Mouse (Mus musculus) neural tube, embryonic 13.5 days (tissue): ENCODE data around the gene Cma2. TPM values are rescaled to one million over a fixed set of nuclear protein-coding genes. Genes with fewer than 3 reads are reported as not detected.
"Not testable (repeated sequence)": the region's sequence is repeated elsewhere in the genome, so short reads cannot be mapped to it uniquely, and the experiment has no call there.

Experiments
- ATAC-seq: fragments of 200-750 bp; cut with Nextera tagmentation; 2 replicates; pipeline ENCODE4 v1.8.0; 2017; ENCODE audit warnings: low read depth, mild to moderate bottlenecking, moderate TSS enrichment, moderate library complexity
- H3K27ac ChIP-seq: fragments of 300-500 bp; sonication (generic); replicated peaks from 2 replicates; pipeline ENCODE4 v1.5.1; 2015; ENCODE audit warnings: moderate library complexity, mild to moderate bottlenecking, inconsistent platforms
- H3K27me3 ChIP-seq: fragments of 300-500 bp; sonication (generic); 2 replicates; pipeline ENCODE4 v1.6.1; 2015; ENCODE audit warnings: mild to moderate bottlenecking, inconsistent platforms
- H3K36me3 ChIP-seq: fragments of 300-500 bp; sonication (generic); 2 replicates; pipeline ENCODE4 v1.6.1; 2015; ENCODE audit warnings: mild to moderate bottlenecking, inconsistent platforms
- H3K4me1 ChIP-seq: fragments of 300-500 bp; sonication (generic); replicated peaks from 2 replicates; pipeline ENCODE4 v1.6.1; 2015; ENCODE audit warnings: inconsistent platforms
- H3K4me2 ChIP-seq: fragments of 300-500 bp; sonication (generic); 2 replicates; pipeline ENCODE4 v1.6.1; 2015; ENCODE audit warnings: inconsistent platforms, mild to moderate bottlenecking, moderate library complexity
- H3K4me3 ChIP-seq: fragments of 300-500 bp; sonication (generic); 2 replicates; pipeline ENCODE4 v1.5.1; 2015; ENCODE audit warnings: mild to moderate bottlenecking, inconsistent platforms
- H3K9ac ChIP-seq: fragments of 300-500 bp; sonication (generic); 2 replicates; pipeline ENCODE4 v1.6.1; 2015; ENCODE audit warnings: moderate library complexity, mild to moderate bottlenecking, inconsistent platforms
- H3K9me3 ChIP-seq: fragments of 300-500 bp; sonication (generic); 2 replicates; pipeline ENCODE4 v1.6.1; 2016; ENCODE audit warnings: inconsistent platforms
- WGBS: fragments of 180-500 bp; shearing (Covaris S2); methylation state at CpG from one replicate; pipeline ENCODE4 v1.1.7; 2015; 5-methylcytosine and 5-hydroxymethylcytosine counted together
- polyA plus RNA-seq: library from polyadenylated mRNA; unstranded; fragments of >200 nt; fragmentation: Nextera tagmentation; extraction: Ambion mirVana; gene quantifications from 2 replicates; pipeline ENCODE4 v1.2.1, GENCODE M21; 2015

Cma2 gene
- polyA plus RNA-seq, 1 experiment from 2014 or later, result not detected

DNA sequence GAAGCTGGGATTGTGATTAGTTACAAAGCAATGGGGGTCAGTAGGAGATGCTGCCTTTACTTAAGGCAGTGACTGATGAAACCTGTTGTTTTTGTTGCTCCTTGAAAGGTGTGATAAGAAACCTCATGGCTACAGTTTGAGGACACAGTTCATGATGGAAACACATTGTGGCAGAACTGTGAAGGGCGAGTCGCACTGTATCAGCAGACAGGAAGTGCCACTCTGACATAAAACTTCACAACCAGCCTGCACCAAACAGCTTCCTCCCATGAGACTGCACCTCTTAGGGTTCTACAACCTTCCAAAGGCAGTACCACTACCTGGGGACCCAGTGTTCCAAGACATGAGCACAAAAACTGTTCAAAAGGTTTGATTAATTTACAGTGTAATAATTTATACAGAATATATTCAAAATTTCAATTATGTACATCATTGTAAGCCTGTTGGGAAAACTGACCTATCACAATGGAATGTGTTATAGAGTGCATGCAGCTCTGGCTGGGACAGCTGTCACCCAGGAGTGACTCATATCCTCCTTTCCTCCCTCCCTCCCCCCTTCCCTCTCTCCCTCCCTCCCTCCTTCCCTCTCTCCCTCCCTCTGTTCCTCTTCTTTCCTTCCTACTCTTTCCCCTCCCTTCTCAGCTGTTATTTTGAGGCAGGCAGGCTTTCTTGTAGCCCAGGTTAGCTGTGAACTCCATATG is 4.4 kb upstream of the Cma2 start:
- no peak for ATAC-seq
- 79% methylated on average over 2 of the region's 2 CpGs for WGBS
- H3K4me1 ChIP-seq, result no peaks in the 10 kb centered on the region
- no peaks in the 10 kb centered on the region for H3K36me3 ChIP-seq
- no peak overlapping the region for H3K27ac ChIP-seq
- H3K4me2 ChIP-seq, result no peak overlapping the region
- no peak overlapping the region for H3K9ac ChIP-seq
- no peaks in the 10 kb centered on the region for H3K27me3 ChIP-seq
- H3K4me3 ChIP-seq, result no peak overlapping the region
- H3K9me3 ChIP-seq, result no peaks in the 10 kb centered on the region

DNA sequence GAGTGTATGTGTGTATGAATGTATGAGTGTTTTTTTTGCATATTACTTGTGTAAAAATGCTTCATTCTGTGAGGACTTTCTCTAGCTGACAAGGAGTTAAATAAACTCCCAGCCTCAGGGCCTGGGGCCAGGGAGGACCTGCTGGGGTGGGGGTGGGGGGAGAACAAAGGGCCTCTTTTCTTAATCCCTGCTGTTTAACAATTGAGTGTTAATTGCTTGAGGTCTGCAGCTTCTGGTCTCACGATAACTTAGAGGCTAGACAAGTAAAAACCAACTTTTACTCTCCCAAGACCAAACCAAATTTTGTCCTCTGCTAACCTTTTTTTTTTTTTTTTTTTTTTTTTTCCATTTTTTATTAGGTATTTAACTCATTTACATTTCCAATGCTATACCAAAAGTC is 12.5 kb downstream of the Cma2 start:
- H3K9me3 ChIP-seq, result no peaks in the 10 kb centered on the region
- H3K36me3 ChIP-seq, result no peaks in the 10 kb centered on the region
- 0% methylated on average over 1 of the region's 1 CpGs for WGBS
- ATAC-seq, result no peak
- no peaks in the 10 kb centered on the region for H3K27me3 ChIP-seq
- H3K4me1 ChIP-seq, result peaks cover 8% of the 10 kb centered on the region; the same call in 1 of the 2 replicates
- H3K27ac ChIP-seq, result no peak overlapping the region
- no peak overlapping the region for H3K9ac ChIP-seq
- H3K4me2 ChIP-seq, result no peak overlapping the region
- H3K4me3 ChIP-seq, result no peak overlapping the region

DNA sequence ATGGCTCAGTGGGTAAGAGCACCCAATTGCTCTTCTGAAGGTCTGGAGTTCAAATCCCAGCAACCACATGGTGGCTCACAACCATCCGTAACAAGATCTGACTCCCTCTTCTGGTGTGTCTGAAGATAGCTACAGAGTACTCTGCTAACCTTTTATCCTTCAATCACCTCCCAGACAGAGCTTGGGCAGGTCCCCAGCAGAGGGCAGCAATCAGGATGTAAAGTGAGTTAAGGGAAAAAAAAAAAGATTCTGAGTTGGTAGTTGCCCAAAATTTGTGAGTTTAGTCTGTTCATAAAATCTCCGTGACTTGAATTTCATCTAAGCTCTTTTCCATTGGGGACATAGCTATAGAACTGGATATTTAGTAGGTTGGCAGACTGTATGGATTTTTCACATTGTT is 13.1 kb downstream of the Cma2 start:
- not testable (repeated sequence) for H3K27ac ChIP-seq, ATAC-seq, H3K9ac ChIP-seq, H3K27me3 ChIP-seq, H3K4me3 ChIP-seq, H3K9me3 ChIP-seq, H3K4me2 ChIP-seq, H3K4me1 ChIP-seq, H3K36me3 ChIP-seq
- 40% methylated on average over 2 of the region's 2 CpGs for WGBS

DNA sequence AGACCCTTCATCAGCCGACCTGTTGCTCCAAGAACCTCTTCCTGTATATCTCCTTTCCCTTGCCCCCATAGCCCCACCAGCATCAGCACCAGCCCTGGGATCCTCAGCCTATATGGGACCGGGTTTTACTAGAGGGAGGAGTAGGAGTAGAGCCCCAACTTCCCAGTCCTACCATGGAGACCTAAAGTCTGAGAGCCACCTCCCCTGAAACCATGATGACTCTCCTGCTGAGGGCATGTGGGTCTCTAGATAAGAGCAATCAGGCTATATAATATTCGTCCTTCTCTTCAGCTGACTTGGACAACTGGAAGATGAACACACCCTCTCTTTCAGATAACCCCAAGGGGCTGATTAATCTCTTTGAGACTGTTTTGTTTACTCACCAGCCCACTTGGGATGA is 36.7 kb downstream of the Cma2 start:
- not testable (repeated sequence) for H3K27ac ChIP-seq, H3K36me3 ChIP-seq, H3K27me3 ChIP-seq, H3K9ac ChIP-seq, H3K4me3 ChIP-seq, H3K9me3 ChIP-seq, H3K4me2 ChIP-seq, ATAC-seq, H3K4me1 ChIP-seq
- WGBS, result 84% methylated on average over 2 of the region's 3 CpGs

DNA sequence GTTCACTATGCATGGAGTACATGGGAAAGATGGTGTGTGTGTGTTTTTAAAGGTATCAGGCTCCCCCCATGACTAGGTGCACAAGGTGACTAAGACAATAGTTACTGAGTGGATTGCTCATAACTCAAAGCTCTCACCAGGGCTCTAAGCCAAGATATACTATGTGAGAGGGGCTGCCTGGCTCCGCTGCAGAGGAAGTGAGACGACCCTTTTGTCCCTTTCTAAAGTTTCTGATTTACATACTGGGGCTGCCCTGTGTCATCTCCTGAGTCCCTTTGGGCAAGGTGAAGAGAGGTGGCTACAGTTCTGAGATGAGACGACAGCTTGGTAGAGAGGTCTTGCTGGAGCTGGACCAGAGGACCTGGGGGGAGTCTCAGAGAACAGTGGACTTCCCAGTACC is 62.4 kb downstream of the Cma2 start:
- Histone ChIP-seq H3K4me2 (no peak overlapping the region), H3K27me3 (no peaks in the 10 kb centered on the region), H3K4me3 (no peak overlapping the region), H3K9ac (no peak overlapping the region), H3K4me1 (no peaks in the 10 kb centered on the region), H3K9me3 (no peaks in the 10 kb centered on the region), H3K36me3 (no peaks in the 10 kb centered on the region), H3K27ac (no peak overlapping the region)
- no peak for ATAC-seq
- 59% methylated on average over 3 of the region's 3 CpGs for WGBS

DNA sequence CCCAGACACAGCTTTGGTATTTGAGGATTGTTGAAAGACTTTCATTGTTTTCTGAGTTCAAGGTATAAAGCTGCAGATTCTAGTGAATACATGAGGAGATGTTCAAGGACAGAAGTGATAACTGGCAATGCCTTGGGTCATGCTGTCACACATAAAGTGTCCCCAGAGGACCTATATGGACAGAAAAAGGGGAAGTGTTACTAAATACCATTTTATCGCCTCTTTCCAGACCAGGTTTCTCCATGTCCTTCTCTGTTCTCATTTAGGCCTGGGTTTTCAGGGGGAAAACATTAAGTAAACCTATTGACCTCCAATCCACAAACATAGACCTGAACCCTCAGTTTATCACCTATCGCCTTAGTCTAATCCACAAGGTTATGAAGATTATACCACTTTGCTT is 63.1 kb downstream of the Cma2 start:
- no peaks in the 10 kb centered on the region for H3K9me3 ChIP-seq
- H3K27ac ChIP-seq, result no peak overlapping the region
- no peak for ATAC-seq
- no peaks in the 10 kb centered on the region for H3K4me1 ChIP-seq
- no peak overlapping the region for H3K9ac ChIP-seq
- no peaks in the 10 kb centered on the region for H3K27me3 ChIP-seq
- H3K4me3 ChIP-seq, result no peak overlapping the region
- H3K4me2 ChIP-seq, result no peak overlapping the region
- no peaks in the 10 kb centered on the region for H3K36me3 ChIP-seq
- WGBS, result 93% methylated on average over 2 of the region's 2 CpGs

DNA sequence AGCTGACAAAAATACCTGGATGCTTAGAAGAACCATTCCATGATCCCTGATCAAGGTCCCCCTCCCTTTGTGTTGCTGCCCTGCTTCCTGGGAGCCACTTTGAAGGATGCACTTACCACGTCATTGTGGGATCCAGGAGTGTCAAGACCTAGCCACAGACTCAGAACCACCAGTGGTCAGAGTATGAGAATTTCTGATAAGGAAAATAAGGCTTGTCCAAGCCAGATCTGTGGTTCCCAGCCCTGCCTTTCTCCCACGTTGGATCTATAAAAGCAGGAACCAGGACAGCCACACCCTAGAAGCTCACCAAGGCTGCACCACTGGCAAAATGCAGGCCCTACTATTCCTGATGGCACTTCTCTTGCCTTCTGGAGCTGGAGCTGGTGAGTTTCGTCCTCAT is 66.9 kb downstream of the Cma2 start, which contains the start of gene Mcpt1:
TSS of gene Mcpt1 (plus strand) at position 301 of the 400 bp plus-strand sequence.
- not testable (repeated sequence) for H3K4me1 ChIP-seq, H3K4me2 ChIP-seq, H3K4me3 ChIP-seq, ATAC-seq, H3K9me3 ChIP-seq, H3K9ac ChIP-seq, H3K27me3 ChIP-seq, H3K36me3 ChIP-seq, H3K27ac ChIP-seq
- 87% methylated on average over 3 of the region's 3 CpGs for WGBS

DNA sequence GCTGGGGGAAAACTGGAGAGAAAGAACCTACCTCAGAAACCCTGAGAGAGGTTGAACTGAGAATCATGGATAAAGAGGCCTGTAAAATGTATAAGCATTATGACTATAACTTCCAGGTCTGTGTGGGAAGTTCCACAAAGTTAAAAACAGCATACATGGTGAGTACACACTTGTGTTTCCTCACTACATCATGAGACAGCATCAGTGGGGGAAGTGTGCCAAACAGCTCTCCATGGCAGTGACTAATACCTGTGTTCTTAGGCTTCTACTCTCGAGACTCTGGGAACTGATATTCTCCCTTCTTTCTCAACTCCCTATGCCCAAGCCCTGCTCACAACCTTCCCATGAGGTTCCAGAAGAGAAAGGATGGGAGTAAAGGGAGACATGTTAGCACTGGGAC is 68.7 kb downstream of the Cma2 start:
- Histone ChIP-seq H3K9ac (no peak overlapping the region), H3K4me1 (no peaks in the 10 kb centered on the region), H3K9me3 (no peaks in the 10 kb centered on the region), H3K27me3 (no peaks in the 10 kb centered on the region), H3K4me3 (no peak overlapping the region), H3K27ac (no peak overlapping the region), H3K4me2 (no peak overlapping the region), H3K36me3 (no peaks in the 10 kb centered on the region)
- ATAC-seq, result no peak
- 84% methylated on average over 1 of the region's 1 CpGs for WGBS

DNA sequence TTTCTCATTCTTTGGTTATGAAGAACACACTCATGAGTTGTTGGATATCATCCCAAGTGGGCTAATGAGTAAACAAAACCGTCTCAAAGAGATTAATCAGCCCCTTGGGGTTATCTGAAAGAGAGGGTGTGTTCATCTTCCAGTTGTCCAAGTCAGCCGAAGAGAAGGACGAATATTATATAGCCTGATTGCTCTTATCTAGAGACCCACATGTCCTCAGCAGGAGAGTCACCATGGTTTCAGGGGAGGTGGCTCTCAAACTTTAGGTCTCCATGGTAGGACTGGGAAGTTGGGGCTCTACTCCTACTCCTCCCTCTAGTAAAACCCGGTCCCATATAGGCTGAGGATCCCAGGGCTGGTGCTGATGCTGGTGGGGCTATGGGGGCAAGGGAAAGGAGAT is 70.5 kb downstream of the Cma2 start:
- H3K4me3 ChIP-seq, H3K36me3 ChIP-seq, H3K9ac ChIP-seq, H3K27ac ChIP-seq, H3K4me2 ChIP-seq, H3K4me1 ChIP-seq, H3K27me3 ChIP-seq, H3K9me3 ChIP-seq, ATAC-seq: not testable (repeated sequence)
- WGBS, result 82% methylated on average over 4 of the region's 4 CpGs

Other genes starting within 250 kb of the Cma2 start
- gene Tgm1, start 237.1 kb upstream of the Cma2 start, polyA plus RNA-seq, result 0.17 and 0.66 TPM in 2 replicates
- gene Rabggta, start 228.7 kb upstream of the Cma2 start, polyA plus RNA-seq, result 50.6 and 53.2 TPM in 2 replicates
- 90.0 and 95.0 TPM in 2 replicates for gene Dhrs1, start 205.3 kb upstream of the Cma2 start, polyA plus RNA-seq
- gene Nop9, start 205.3 kb upstream of the Cma2 start, polyA plus RNA-seq, result 29.3 and 32.7 TPM in 2 replicates
- 0.24 TPM in 1 of 2 replicates, not detected in the other for gene Cideb, start 192.5 kb upstream of the Cma2 start, polyA plus RNA-seq
- gene Ltb4r2, start 189.6 kb upstream of the Cma2 start, polyA plus RNA-seq, result 0.29 and 0.33 TPM in 2 replicates
- 0.21 and 0.28 TPM in 2 replicates for gene Ltb4r1, start 185.0 kb upstream of the Cma2 start, polyA plus RNA-seq
- 4.4 and 5.7 TPM in 2 replicates for gene Adcy4, start 166.9 kb upstream of the Cma2 start, polyA plus RNA-seq
- 4.3 and 4.7 TPM in 2 replicates for gene Ripk3, start 162.1 kb upstream of the Cma2 start, polyA plus RNA-seq
- 12.2 and 14.2 TPM in 2 replicates for gene Nfatc4, start 127.8 kb upstream of the Cma2 start, polyA plus RNA-seq
- gene Nynrin, start 97.0 kb upstream of the Cma2 start, polyA plus RNA-seq, result 11.8 and 12.7 TPM in 2 replicates
- 0.19 and 0.25 TPM in 2 replicates for gene Cbln3, start 66.6 kb upstream of the Cma2 start, polyA plus RNA-seq
- gene Khnyn, start 66.0 kb upstream of the Cma2 start, polyA plus RNA-seq, result 10.5 and 11.1 TPM in 2 replicates
- 105 and 109 TPM in 2 replicates for gene Sdr39u1, start 50.7 kb upstream of the Cma2 start, polyA plus RNA-seq
- 0.47 TPM in 1 of 2 replicates, not detected in the other for gene Cma1, start 6.3 kb upstream of the Cma2 start, polyA plus RNA-seq
- not detected in 2 replicates for gene Mcpt1, start 67.0 kb downstream of the Cma2 start, polyA plus RNA-seq
- not detected in 2 replicates for gene Mcpt9, start 79.5 kb downstream of the Cma2 start, polyA plus RNA-seq
- gene Mcpt2, start 91.1 kb downstream of the Cma2 start, polyA plus RNA-seq, result not detected in 2 replicates
- gene Mcpt4, start 111.3 kb downstream of the Cma2 start, polyA plus RNA-seq, result not detected in 2 replicates
- gene Mcpt8, start 134.3 kb downstream of the Cma2 start, polyA plus RNA-seq, result not detected in 2 replicates
- not detected in 2 replicates for gene Ctsg, start 151.6 kb downstream of the Cma2 start, polyA plus RNA-seq
- gene Gzme, start 169.6 kb downstream of the Cma2 start, polyA plus RNA-seq, result not detected in 2 replicates
- not detected in 2 replicates for gene Gzmd, start 181.6 kb downstream of the Cma2 start, polyA plus RNA-seq
- not detected in 2 replicates for gene Gzmg, start 208.6 kb downstream of the Cma2 start, polyA plus RNA-seq
- gene Gzmn, start 223.6 kb downstream of the Cma2 start, polyA plus RNA-seq, result not detected in 2 replicates